Mouse (Mus musculus) forebrain, embryonic 16.5 days (tissue): ENCODE results near the gene Osbpl9. TPM values are rescaled to one million over a fixed set of nuclear protein-coding genes. Genes with fewer than 3 reads are reported as not detected.
A peak's percentile ranks its signal among the peaks of the same experiment; 100 is the strongest.

Experiments used
- ATAC-seq: fragments of 200-750 bp; cut with Nextera tagmentation; 2 replicates; pipeline ENCODE4 v1.8.0; 2017; ENCODE audit warnings: mild to moderate bottlenecking, moderate library complexity
- H3K27ac ChIP-seq: fragments of 300-500 bp; sonication (generic); 2 replicates; pipeline ENCODE4 v1.5.1; 2014; ENCODE audit warnings: low read length, control low read depth
- H3K27me3 ChIP-seq: fragments of 300-500 bp; sonication (generic); replicated peaks from 2 replicates; pipeline ENCODE4 v1.6.1; 2014; ENCODE audit warnings: low read length; ENCODE audit not compliant: control insufficient read depth, insufficient read depth
- H3K36me3 ChIP-seq: fragments of 300-500 bp; sonication (generic); 2 replicates; pipeline ENCODE4 v1.6.1; 2014; ENCODE audit not compliant: control insufficient read depth, insufficient read depth
- H3K4me1 ChIP-seq: fragments of 300-500 bp; sonication (generic); replicated peaks from 2 replicates; pipeline ENCODE4 v1.6.1; 2014; ENCODE audit warnings: low read length; ENCODE audit not compliant: control insufficient read depth, insufficient read depth
- H3K4me2 ChIP-seq: fragments of 300-500 bp; sonication (generic); 2 replicates; pipeline ENCODE4 v1.6.1; 2014; ENCODE audit warnings: mild to moderate bottlenecking, low read length, control low read depth
- H3K4me3 ChIP-seq: fragments of 300-500 bp; sonication (generic); replicated peaks from 2 replicates; pipeline ENCODE4 v1.5.1; 2014; ENCODE audit warnings: mild to moderate bottlenecking, low read length, control low read depth
- H3K9ac ChIP-seq: fragments of 300-500 bp; sonication (generic); replicated peaks from 2 replicates; pipeline ENCODE4 v1.6.1; 2014; ENCODE audit warnings: low read depth, low read length, control low read depth
- H3K9me3 ChIP-seq: fragments of 300-500 bp; sonication (generic); 2 replicates; pipeline ENCODE4 v1.6.1; 2016; ENCODE audit warnings: low read length; ENCODE audit not compliant: control insufficient read depth
- WGBS: fragments of 180-500 bp; shearing (Covaris S2); extraction: QIAGEN DNeasy Blood & Tissue Kit; methylation state at CpG from one replicate; pipeline ENCODE4 v1.1.7; 2014; 5-methylcytosine and 5-hydroxymethylcytosine counted together
- microRNA counts: library from miRNA; unstranded; fragments of <30 nt; microRNA quantifications from one replicate; lab custom pipeline; 2016
- microRNA-seq: library from miRNA; unstranded; fragments of <30 nt; microRNA quantifications from one replicate; pipeline ENCODE4, GENCODE M21; 2017
- polyA plus RNA-seq: library from polyadenylated mRNA; unstranded; fragments of >200 nt; fragmentation: Nextera tagmentation; extraction: Ambion mirVana; gene quantifications from 2 replicates; pipeline ENCODE4 v1.2.1, GENCODE M21; 2015

Osbpl9 gene
- polyA plus RNA-seq, 1 experiment from 2014 or later = 76.9 TPM

GRCm38 (mm10) chr4:109021976-109022375 is 180.1 kb downstream of the Osbpl9 start:
- H3K27me3 ChIP-seq = no peaks in the 10 kb centered on the region
- peaks cover 9% of the 10 kb centered on the region for H3K36me3 ChIP-seq
- no peak for ATAC-seq
- H3K27ac ChIP-seq = no peak overlapping the region
- no peak overlapping the region for H3K4me3 ChIP-seq
- H3K9ac ChIP-seq = no peak overlapping the region
- H3K4me2 ChIP-seq = no peak overlapping the region
- no peaks in the 10 kb centered on the region for H3K4me1 ChIP-seq
- WGBS = 78% methylated on average over 1 of the region's 1 CpGs
- H3K9me3 ChIP-seq = no peaks in the 10 kb centered on the region

GRCm38 (mm10) chr4:109019301-109019700 is 182.8 kb downstream of the Osbpl9 start:
- WGBS = 52% methylated on average over 4 of the region's 4 CpGs
- no peak overlapping the region for H3K9ac ChIP-seq
- no peaks in the 10 kb centered on the region for H3K4me1 ChIP-seq
- H3K27me3 ChIP-seq = no peaks in the 10 kb centered on the region
- no peak overlapping the region for H3K27ac ChIP-seq
- H3K4me2 ChIP-seq = no peak overlapping the region
- H3K36me3 ChIP-seq = peaks cover 9% of the 10 kb centered on the region
- H3K4me3 ChIP-seq = no peak overlapping the region
- no peaks in the 10 kb centered on the region for H3K9me3 ChIP-seq
- ATAC-seq = no peak

- Histone ChIP-seq H3K9me3 (no peaks in the 10 kb centered on the region), H3K9ac (no peak overlapping the region), H3K4me3 (no peak overlapping the region), H3K36me3 (peaks cover 9% of the 10 kb centered on the region), H3K4me1 (no peaks in the 10 kb centered on the region), H3K27me3 (no peaks in the 10 kb centered on the region), H3K27ac (no peak overlapping the region), H3K4me2 (no peak overlapping the region)
- 63% methylated on average over 7 of the region's 7 CpGs for WGBS
- no peak for ATAC-seq
Observed at GRCm38 (mm10) chr4:109017441-109017840, 184.6 kb downstream of the Osbpl9 start.

GRCm38 (mm10) chr4:109014091-109014490 is 188.0 kb downstream of the Osbpl9 start:
- no peak for ATAC-seq
- no peak overlapping the region for H3K4me2 ChIP-seq
- WGBS = 93% methylated on average over 4 of the region's 4 CpGs
- H3K4me1 ChIP-seq = no peaks in the 10 kb centered on the region
- H3K9ac ChIP-seq = no peak overlapping the region
- no peak overlapping the region for H3K27ac ChIP-seq
- H3K9me3 ChIP-seq = no peaks in the 10 kb centered on the region
- H3K27me3 ChIP-seq = no peaks in the 10 kb centered on the region
- no peak overlapping the region for H3K4me3 ChIP-seq
- peaks cover 6% of the 10 kb centered on the region; the same call in 1 of the 2 replicates for H3K36me3 ChIP-seq

MicroRNAs encoded within 50 kb of the gene (microRNA counts, 519-probe panel; counts per million panel counts)
- microRNA mmu-miR-761 (lab: Ali Mortazavi, UCI) = 2,220 counts per million, percentile 46 among the panel's probes with 10 or more counts

Small RNA genes within 50 kb of the gene (microRNA-seq; reads per million reads assigned to microRNA genes)
- not detected for gene Mir761

Other genes starting within 250 kb of the Osbpl9 start
- gene Nrd1, start 201.6 kb downstream of the Osbpl9 start, polyA plus RNA-seq = 84.6 and 88.8 TPM in 2 replicates
- 0.44 and 0.51 TPM in 2 replicates for gene Calr4, start 32.2 kb upstream of the Osbpl9 start, polyA plus RNA-seq
- 41.5 and 46.0 TPM in 2 replicates for gene Eps15, start 78.0 kb upstream of the Osbpl9 start, polyA plus RNA-seq
- 0.45 and 0.91 TPM in 2 replicates for gene Ttc39a, start 204.4 kb upstream of the Osbpl9 start, polyA plus RNA-seq